In the genomic region with DNA sequence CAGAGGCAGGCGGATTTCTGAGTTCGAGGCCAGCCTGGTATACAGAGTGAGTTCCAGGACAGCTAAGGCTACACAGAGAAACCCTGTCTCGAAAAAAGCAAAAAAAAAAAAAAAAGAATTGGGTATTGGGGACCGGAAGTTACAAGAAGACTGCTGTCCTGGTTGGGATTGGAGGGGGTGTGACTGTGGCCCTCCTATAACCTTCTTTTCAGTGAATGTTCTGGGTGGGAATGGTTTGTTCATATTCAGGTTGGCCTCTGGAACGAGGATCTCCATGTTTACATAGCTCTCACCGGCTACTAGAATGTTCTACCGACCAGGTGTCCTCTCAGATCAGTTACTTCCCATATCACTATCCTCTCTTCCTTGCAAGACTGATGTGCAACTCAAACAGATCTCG, we compare ENCODE assay signal across 8 mouse cellular contexts. TPM values are rescaled to one million over a fixed set of nuclear protein-coding genes. Genes with fewer than 3 reads are reported as not detected.
DNase-seq lines count a peak whose midpoint lies in the region; ATAC-seq lines count a peak whose summit lies in the region.

No protein-coding gene starts in this region.

- peak; percentile 9 to 22 for DNase-seq in kidney, adult 8-10 months
- DNase-seq in kidney, postnatal 25 days = no peak
- peak; percentile 33 for DNase-seq in ZHBTc4 (ENCODE audit: low read depth, low spot score)
- no peak for DNase-seq in midbrain, embryonic 14.5 days
- DNase-seq in embryo, embryonic 11 days = no peak
- DNase-seq in left cerebral cortex, adult 11 months (ENCODE audit: low spot score) = no peak
- DNase-seq in c-Kit-positive CD71-positive TER-119-positive erythroid progenitor cells, embryonic 14.5 days (ENCODE audit: low spot score) = no peak

- peak overlapping the region; percentile 42 for H3K4me3 ChIP-seq in hindbrain, embryonic 16.5 days (ENCODE audit: low read length)
- peak overlapping the region; percentile 41; the same call in 1 of the 2 replicates for H3K4me3 ChIP-seq in midbrain, embryonic 14.5 days (replicated peaks; ENCODE audit: low read depth, low read length)

- no peaks in the 10 kb centered on the region for H3K9me3 ChIP-seq in hindbrain, embryonic 16.5 days (ENCODE audit: control insufficient read depth, low read length)
- H3K9me3 ChIP-seq in midbrain, embryonic 14.5 days (ENCODE audit: control insufficient read depth, low read length) = no peaks in the 10 kb centered on the region

- H3K36me3 ChIP-seq in hindbrain, embryonic 16.5 days (ENCODE audit: control insufficient read depth, insufficient read depth, low read length) = no peaks in the 10 kb centered on the region
- H3K36me3 ChIP-seq in midbrain, embryonic 14.5 days (ENCODE audit: control insufficient read depth, insufficient read depth, low read length) = no peaks in the 10 kb centered on the region

- H3K27me3 ChIP-seq in hindbrain, embryonic 16.5 days (replicated peaks; ENCODE audit: control insufficient read depth, insufficient read depth, low read length) = no peaks in the 10 kb centered on the region
- H3K27me3 ChIP-seq in midbrain, embryonic 14.5 days (ENCODE audit: control insufficient read depth, insufficient read depth, low read length) = no peaks in the 10 kb centered on the region

- WGBS in hindbrain, embryonic 16.5 days = 71% methylated on average over 8 of the region's 8 CpGs
- 80% methylated on average over 8 of the region's 8 CpGs for WGBS in midbrain, embryonic 14.5 days

- H3K9ac ChIP-seq in hindbrain, embryonic 16.5 days (ENCODE audit: low read depth, low read length) = no peak overlapping the region
- H3K9ac ChIP-seq in midbrain, embryonic 14.5 days (replicated peaks; ENCODE audit: low read length) = no peak overlapping the region

- no peak for ATAC-seq in hindbrain, embryonic 16.5 days
- ATAC-seq in midbrain, embryonic 14.5 days (ENCODE audit: low FRiP score, low TSS enrichment) = no peak

- no peak overlapping the region for H3K27ac ChIP-seq in hindbrain, embryonic 16.5 days (ENCODE audit: low read depth, low read length)
- H3K27ac ChIP-seq in midbrain, embryonic 14.5 days (replicated peaks; ENCODE audit: low read depth, low read length) = no peak overlapping the region

- H3K4me1 ChIP-seq in hindbrain, embryonic 16.5 days (ENCODE audit: control insufficient read depth, insufficient read depth, low read depth, low read length) = no peaks in the 10 kb centered on the region
- H3K4me1 ChIP-seq in midbrain, embryonic 14.5 days (ENCODE audit: control insufficient read depth, insufficient read depth, low read length) = no peaks in the 10 kb centered on the region

- H3K4me2 ChIP-seq in hindbrain, embryonic 16.5 days (ENCODE audit: low read length) = peak overlapping the region; percentile 64
- H3K4me2 ChIP-seq in midbrain, embryonic 14.5 days (ENCODE audit: low read length) = peak overlapping the region; percentile 57

RNA-seq across cellular contexts. Expression of a gene that starts 0.3 kb away (rescaled TPM):
- 4.1 TPM in 2 replicates for polyA plus RNA-seq in hindbrain, embryonic 16.5 days (2015; fragmentation: Nextera tagmentation; extraction: Ambion mirVana)
- polyA plus RNA-seq in midbrain, embryonic 14.5 days (2014; fragmentation: Nextera tagmentation; extraction: Ambion mirVana) = 3.2 and 3.5 TPM in 2 replicates

Comparison
In these comparisons a context has a peak if more than half of its experiments do, and no peak if none do; other contexts are left out.
1. DNase-seq: peak in kidney, adult 8-10 months (2 of 2) and ZHBTc4 (single experiment); none in kidney, postnatal 25 days (0 of 2), midbrain, embryonic 14.5 days (single experiment), embryo, embryonic 11 days (single experiment), left cerebral cortex, adult 11 months (single experiment) and c-Kit-positive CD71-positive TER-119-positive erythroid progenitor cells, embryonic 14.5 days (single experiment).